Mouse (Mus musculus): ENCODE data around the gene Cdip1. TPM values are rescaled to one million over a fixed set of nuclear protein-coding genes. Genes with fewer than 3 reads are reported as not detected.
"Not testable (repeated sequence)": the region's sequence is repeated elsewhere in the genome, so short reads cannot be mapped to it uniquely, and the experiment has no call there.

Gene Cdip1
- 10 to 100 TPM; 32.8 to 56.2 TPM for polyA plus RNA-seq (2017; shearing (Covaris generic))

- peak; percentile 91 for ATAC-seq
These were observed at the start of gene Cdip1 for GRCm38 (mm10) chr16:4789810-4790559. Cdip1 (minus strand) TSS chr16:4790292.

GRCm38 (mm10) chr16:4839552-4839951 is 49.5 kb upstream of the Cdip1 start:
- no peak for ATAC-seq

- no peak for ATAC-seq
These were observed 47.5 kb upstream of the Cdip1 start for GRCm38 (mm10) chr16:4837631-4838030.

GRCm38 (mm10) chr16:4835191-4835590 is 45.1 kb upstream of the Cdip1 start, which contains the start of gene 4930562C15Rik:
4930562C15Rik (plus strand) TSS chr16:4835416.
- no peak for ATAC-seq

- no peak for ATAC-seq
These were observed 43.8 kb upstream of the Cdip1 start for GRCm38 (mm10) chr16:4833858-4834257.

- ATAC-seq, result no peak
These were observed 41.7 kb upstream of the Cdip1 start for GRCm38 (mm10) chr16:4831650-4832419.

GRCm38 (mm10) chr16:4829271-4829900 is 39.3 kb upstream of the Cdip1 start:
- no peak for ATAC-seq

GRCm38 (mm10) chr16:4827639-4828038 is 37.5 kb upstream of the Cdip1 start:
- ATAC-seq, result no peak

GRCm38 (mm10) chr16:4824466-4824865 is 34.4 kb upstream of the Cdip1 start:
- ATAC-seq, result not testable (repeated sequence)

GRCm38 (mm10) chr16:4818349-4818748 is 28.3 kb upstream of the Cdip1 start:
- ATAC-seq, result no peak

- no peak for ATAC-seq
These were observed 6.5 kb upstream of the Cdip1 start for GRCm38 (mm10) chr16:4796631-4797030.

GRCm38 (mm10) chr16:4791332-4791731 is 1.2 kb upstream of the Cdip1 start:
- no peak for ATAC-seq

- peak; percentile 8 for ATAC-seq
These were observed 752 bp downstream of the Cdip1 start for GRCm38 (mm10) chr16:4789311-4789768.

GRCm38 (mm10) chr16:4788176-4788575 is 1.9 kb downstream of the Cdip1 start:
- ATAC-seq, result no peak

- no peak for ATAC-seq
These were observed 4.4 kb downstream of the Cdip1 start for GRCm38 (mm10) chr16:4785706-4786105.

GRCm38 (mm10) chr16:4782515-4782914 is 7.6 kb downstream of the Cdip1 start:
- ATAC-seq, result peak; percentile 92

GRCm38 (mm10) chr16:4781524-4782196 is 8.4 kb downstream of the Cdip1 start:
- peak; percentile 16 for ATAC-seq

- ATAC-seq, result no peak
These were observed 11.2 kb downstream of the Cdip1 start for GRCm38 (mm10) chr16:4778940-4779339.

GRCm38 (mm10) chr16:4777905-4778609 is 12.0 kb downstream of the Cdip1 start:
- no peak for ATAC-seq

- no peak for ATAC-seq
These were observed 12.8 kb downstream of the Cdip1 start for GRCm38 (mm10) chr16:4777171-4777904.

GRCm38 (mm10) chr16:4773289-4773970 is 16.7 kb downstream of the Cdip1 start:
- no peak for ATAC-seq

Data from CD4-positive, CD25-positive, alpha-beta regulatory T cell, adult 4 months (primary cell).